Mouse (Mus musculus): ENCODE results near the gene Fam174a.

Fam174a gene

GRCm38 (mm10) chr1:95313393-95314228 is at the start of gene Fam174a:
TSS of gene Fam174a (plus strand) at chr1:95313623.
- peak; percentile 91 for DNase-seq (ENCODE audit: low spot score)

- no peak for DNase-seq (ENCODE audit: low spot score)
Observed at GRCm38 (mm10) chr1:95263843-95264242, 49.6 kb upstream of the Fam174a start.

- DNase-seq (ENCODE audit: low spot score) = no peak
Observed at GRCm38 (mm10) chr1:95267950-95268724, 45.3 kb upstream of the Fam174a start.

GRCm38 (mm10) chr1:95273321-95273720 is 40.1 kb upstream of the Fam174a start:
- DNase-seq (ENCODE audit: low spot score) = no peak

GRCm38 (mm10) chr1:95308324-95308723 is 5.1 kb upstream of the Fam174a start:
- DNase-seq (ENCODE audit: low spot score) = no peak

GRCm38 (mm10) chr1:95314229-95314555 is 769 bp downstream of the Fam174a start:
- no peak for DNase-seq (ENCODE audit: low spot score)

- no peak for DNase-seq (ENCODE audit: low spot score)
Observed at GRCm38 (mm10) chr1:95315981-95316380, 2.6 kb downstream of the Fam174a start.

GRCm38 (mm10) chr1:95322219-95322618 is 8.8 kb downstream of the Fam174a start:
- DNase-seq (ENCODE audit: low spot score) = no peak

- no peak for DNase-seq (ENCODE audit: low spot score)
Observed at GRCm38 (mm10) chr1:95323004-95323403, 9.6 kb downstream of the Fam174a start.

GRCm38 (mm10) chr1:95326856-95327255 is 13.4 kb downstream of the Fam174a start:
- DNase-seq (ENCODE audit: low spot score) = no peak

GRCm38 (mm10) chr1:95339618-95340017 is 26.2 kb downstream of the Fam174a start:
- no peak for DNase-seq (ENCODE audit: low spot score)

GRCm38 (mm10) chr1:95342242-95342641 is 28.8 kb downstream of the Fam174a start:
- no peak for DNase-seq (ENCODE audit: low spot score)

- no peak for DNase-seq (ENCODE audit: low spot score)
Observed at GRCm38 (mm10) chr1:95343585-95344485, 30.4 kb downstream of the Fam174a start.

- DNase-seq (ENCODE audit: low spot score) = no peak
Observed at GRCm38 (mm10) chr1:95354146-95354545, 40.7 kb downstream of the Fam174a start.

GRCm38 (mm10) chr1:95356904-95357303 is 43.5 kb downstream of the Fam174a start:
- DNase-seq (ENCODE audit: low spot score) = no peak

- DNase-seq (ENCODE audit: low spot score) = no peak
Observed at GRCm38 (mm10) chr1:95363692-95364091, 50.3 kb downstream of the Fam174a start.

GRCm38 (mm10) chr1:95366616-95367373 is 53.4 kb downstream of the Fam174a start:
- DNase-seq (ENCODE audit: low spot score) = no peak

- DNase-seq (ENCODE audit: low spot score) = no peak
Observed at GRCm38 (mm10) chr1:95367748-95368147, 54.3 kb downstream of the Fam174a start.

- DNase-seq (ENCODE audit: low spot score) = no peak
Observed at GRCm38 (mm10) chr1:95375443-95375842, 62.0 kb downstream of the Fam174a start.

- DNase-seq (ENCODE audit: low spot score) = no peak
Observed at GRCm38 (mm10) chr1:95381028-95381427, 67.6 kb downstream of the Fam174a start.
